Mouse (Mus musculus): ENCODE results near the gene Dsn1. TPM values are rescaled to one million over a fixed set of nuclear protein-coding genes. Genes with fewer than 3 reads are reported as not detected.

Dsn1 gene
- polyA plus RNA-seq, 1 experiment from 2014 or later: 38.7 TPM

DNA sequence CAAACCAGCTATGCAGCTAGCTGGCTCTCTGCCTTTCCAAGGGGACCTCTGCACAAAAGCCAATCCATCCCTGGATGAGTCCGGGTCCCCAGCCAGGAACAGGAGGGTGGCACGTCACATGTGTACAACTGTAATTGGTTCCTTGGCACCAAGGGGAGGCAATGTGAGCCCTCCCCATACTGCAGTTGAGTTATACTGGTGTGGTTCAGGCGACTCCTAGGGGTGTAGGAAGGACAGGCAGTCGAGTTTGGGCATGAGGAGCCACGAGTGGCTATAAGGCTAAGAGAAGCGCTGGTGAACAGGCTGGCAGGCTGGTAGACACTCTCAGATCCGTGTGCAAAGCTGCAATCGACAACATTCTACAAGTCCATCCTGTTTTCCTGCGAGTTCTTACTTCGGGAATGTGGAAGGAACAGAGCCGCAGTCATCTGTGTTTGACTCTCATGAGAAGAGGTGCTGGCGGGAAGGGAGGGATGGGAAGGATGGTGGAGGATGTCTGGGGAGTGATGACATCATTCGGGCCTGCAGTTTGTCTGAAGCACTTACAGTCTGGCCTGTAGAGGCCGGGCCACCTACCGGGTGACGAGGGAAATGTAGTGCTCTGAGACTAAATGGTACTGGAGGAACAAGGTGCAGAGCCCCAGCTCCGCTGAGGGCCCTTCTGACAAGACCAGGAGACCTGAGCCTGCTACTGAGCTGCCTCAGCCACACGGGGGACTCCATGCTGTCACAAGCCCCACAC, 9.7 kb upstream of the Dsn1 start:
- H3K4me2 ChIP-seq: no peak overlapping the region
- peaks cover 72% of the 10 kb centered on the region for H3K36me3 ChIP-seq
- H3K9me3 ChIP-seq (replicated peaks): no peaks in the 10 kb centered on the region
- WGBS (ENCODE audit: insufficient replicate concordance): 73% methylated on average over 18 of the region's 18 CpGs
- no peaks in the 10 kb centered on the region for H3K27me3 ChIP-seq (replicated peaks)
- peak overlapping the region; percentile 52; the same call in 1 of the 2 replicates for H3K27ac ChIP-seq
- H3K4me3 ChIP-seq: no peak overlapping the region
- peaks cover 27% of the 10 kb centered on the region for H3K4me1 ChIP-seq
- no peak for ATAC-seq
- no peak overlapping the region for H3K9ac ChIP-seq

DNA sequence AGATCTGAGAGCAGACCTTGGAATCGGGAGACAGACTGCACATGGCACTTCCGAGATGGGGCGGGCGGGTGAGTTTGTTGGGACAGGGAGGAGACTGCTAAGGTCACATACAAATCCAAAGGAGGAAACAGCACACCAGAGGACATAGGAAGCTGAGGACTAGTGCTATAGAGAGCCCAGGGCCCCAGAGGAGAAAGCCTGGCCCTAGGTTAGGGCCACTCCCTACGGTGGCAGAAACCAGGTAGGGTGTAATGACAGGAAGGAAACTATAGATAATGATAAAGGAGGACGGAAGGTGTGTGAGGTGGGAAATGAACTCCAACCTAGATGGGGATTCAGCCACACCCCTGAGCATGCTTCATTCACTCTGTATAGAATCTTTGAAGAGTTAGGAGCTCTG, 5.4 kb upstream of the Dsn1 start:
- Histone ChIP-seq H3K4me1 (peaks cover 49% of the 10 kb centered on the region), H3K9me3 (replicated peaks) (no peaks in the 10 kb centered on the region), H3K4me3 (no peak overlapping the region), H3K36me3 (peaks cover 28% of the 10 kb centered on the region), H3K27ac (no peak overlapping the region), H3K4me2 (no peak overlapping the region), H3K27me3 (replicated peaks) (no peaks in the 10 kb centered on the region), H3K9ac (no peak overlapping the region)
- WGBS (ENCODE audit: insufficient replicate concordance): 62% methylated on average over 6 of the region's 6 CpGs
- no peak for ATAC-seq

DNA sequence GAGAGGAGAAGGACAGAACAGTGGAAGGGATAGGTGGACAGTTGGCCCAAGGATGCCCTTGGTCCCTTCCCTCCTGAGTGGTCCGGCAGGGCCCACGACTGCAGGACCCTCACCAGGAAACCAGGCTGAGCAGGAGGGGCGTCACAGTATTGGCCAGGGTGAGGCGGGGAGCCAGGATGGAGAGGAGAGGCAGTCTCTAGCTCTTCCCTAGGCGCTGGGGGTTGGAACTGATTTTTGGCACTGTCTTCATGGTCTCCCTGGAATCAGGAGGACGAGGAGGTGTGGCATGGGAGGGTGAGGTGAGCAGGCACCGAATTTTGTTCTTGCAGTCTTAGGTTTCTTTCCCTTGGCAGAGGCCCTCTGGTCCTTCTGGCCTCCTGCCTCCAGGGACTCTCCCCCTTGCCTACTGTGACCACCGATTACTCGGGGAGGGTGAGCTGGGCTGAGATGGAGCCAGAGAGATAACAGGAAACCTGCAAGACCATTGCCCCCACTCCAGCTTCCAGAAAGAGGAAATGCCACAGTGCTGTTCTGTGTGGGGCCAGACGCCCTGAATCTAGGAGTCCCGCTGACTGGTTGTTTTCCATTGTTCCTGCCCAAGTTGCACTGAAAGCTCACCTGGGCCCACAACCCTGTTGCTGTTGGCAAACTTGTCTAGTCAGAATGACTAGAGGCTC, 3.8 kb upstream of the Dsn1 start:
- no peak for ATAC-seq
- peaks cover 51% of the 10 kb centered on the region for H3K4me1 ChIP-seq
- H3K4me3 ChIP-seq: no peak overlapping the region
- H3K9me3 ChIP-seq (replicated peaks): no peaks in the 10 kb centered on the region
- WGBS (ENCODE audit: insufficient replicate concordance): 21% methylated on average over 9 of the region's 11 CpGs
- H3K36me3 ChIP-seq: peaks cover 12% of the 10 kb centered on the region; the same call in 1 of the 2 replicates
- H3K27me3 ChIP-seq (replicated peaks): no peaks in the 10 kb centered on the region
- H3K9ac ChIP-seq: peak overlapping the region; percentile 18; the same call in 1 of the 2 replicates
- no peak overlapping the region for H3K4me2 ChIP-seq
- H3K27ac ChIP-seq: 0 out of 2 replicates have a peak overlapping the region, but pooled peaks have one; percentile 10

DNA sequence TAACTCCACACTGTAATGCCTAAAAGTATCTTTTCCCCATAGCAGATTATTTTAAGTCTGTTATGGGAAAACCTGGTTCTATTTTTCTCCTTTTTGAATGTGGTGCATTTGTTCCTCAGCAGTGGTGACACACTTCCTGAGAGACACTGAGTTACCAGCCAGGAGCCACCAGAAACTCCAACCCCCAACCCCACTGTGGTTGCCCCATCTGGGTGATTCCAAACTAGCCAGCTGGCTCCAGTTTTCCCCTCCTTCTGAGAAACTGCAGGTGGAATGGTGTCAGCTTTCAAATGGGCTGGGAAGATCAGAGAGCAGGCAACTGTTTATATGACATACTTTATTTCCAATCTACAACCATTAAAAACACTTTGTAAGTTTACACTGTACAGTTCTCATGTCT, 3.2 kb upstream of the Dsn1 start:
- no peak for ATAC-seq
- H3K9me3 ChIP-seq (replicated peaks): no peaks in the 10 kb centered on the region
- no peak overlapping the region for H3K9ac ChIP-seq
- H3K27me3 ChIP-seq (replicated peaks): no peaks in the 10 kb centered on the region
- H3K27ac ChIP-seq: no peak overlapping the region
- H3K36me3 ChIP-seq: peaks cover 14% of the 10 kb centered on the region
- H3K4me3 ChIP-seq: no peak overlapping the region
- no peak overlapping the region for H3K4me2 ChIP-seq
- H3K4me1 ChIP-seq: peaks cover 51% of the 10 kb centered on the region

DNA sequence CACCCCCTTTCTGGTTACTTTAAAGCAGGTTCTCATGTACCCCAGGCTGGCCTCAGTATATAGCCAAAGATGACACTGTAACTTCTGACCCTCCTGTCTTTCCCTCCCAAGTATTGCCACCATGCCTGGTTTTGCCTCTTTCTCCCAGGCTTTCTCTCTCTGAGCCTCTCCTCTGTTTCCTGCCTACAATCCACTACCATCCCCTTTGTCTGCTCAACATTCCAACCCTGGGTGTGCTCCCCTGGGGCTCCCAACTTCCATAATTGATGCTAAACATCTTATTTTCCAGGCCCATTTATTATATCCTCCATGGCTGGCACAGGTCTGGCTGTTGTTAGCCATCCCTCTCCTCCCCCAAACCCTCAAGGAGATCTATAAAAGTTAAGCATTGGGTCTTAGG, 1.6 kb upstream of the Dsn1 start:
- Histone ChIP-seq H3K9me3 (replicated peaks) (no peaks in the 10 kb centered on the region), H3K27me3 (replicated peaks) (no peaks in the 10 kb centered on the region), H3K9ac (no peak overlapping the region), H3K36me3 (peaks cover 23% of the 10 kb centered on the region), H3K27ac (no peak overlapping the region), H3K4me3 (no peak overlapping the region), H3K4me2 (no peak overlapping the region), H3K4me1 (peaks cover 60% of the 10 kb centered on the region)
- ATAC-seq: no peak

DNA sequence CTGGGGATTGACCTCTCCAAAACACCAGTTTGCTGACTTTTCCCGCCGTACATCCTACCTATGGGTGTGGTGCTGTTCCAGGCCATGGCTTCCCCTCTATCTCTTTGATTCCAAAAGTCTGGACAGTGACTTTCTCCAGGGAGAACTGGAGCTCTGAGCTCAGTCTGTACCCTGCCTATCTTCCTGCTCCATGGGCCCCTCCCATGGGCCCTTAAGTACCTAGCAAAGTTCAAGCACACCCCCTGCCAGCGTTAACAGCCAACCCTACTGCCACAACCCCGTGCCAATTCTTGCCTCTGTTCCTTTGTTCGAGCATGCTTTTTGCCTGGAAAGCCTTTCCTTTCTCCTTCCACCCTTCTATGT, 261 bp upstream of the Dsn1 start:
- H3K4me1 ChIP-seq: peaks cover 53% of the 10 kb centered on the region
- H3K27me3 ChIP-seq (replicated peaks): no peaks in the 10 kb centered on the region
- 25% methylated on average over 5 of the region's 5 CpGs for WGBS (ENCODE audit: insufficient replicate concordance)
- H3K36me3 ChIP-seq: peaks cover 36% of the 10 kb centered on the region
- peak overlapping the region; percentile 73 for H3K4me2 ChIP-seq
- peak overlapping the region; percentile 92 for H3K9ac ChIP-seq
- peak overlapping the region; percentile 89 for H3K4me3 ChIP-seq
- ATAC-seq: no peak
- peak overlapping the region; percentile 93 for H3K27ac ChIP-seq
- H3K9me3 ChIP-seq (replicated peaks): no peaks in the 10 kb centered on the region

DNA sequence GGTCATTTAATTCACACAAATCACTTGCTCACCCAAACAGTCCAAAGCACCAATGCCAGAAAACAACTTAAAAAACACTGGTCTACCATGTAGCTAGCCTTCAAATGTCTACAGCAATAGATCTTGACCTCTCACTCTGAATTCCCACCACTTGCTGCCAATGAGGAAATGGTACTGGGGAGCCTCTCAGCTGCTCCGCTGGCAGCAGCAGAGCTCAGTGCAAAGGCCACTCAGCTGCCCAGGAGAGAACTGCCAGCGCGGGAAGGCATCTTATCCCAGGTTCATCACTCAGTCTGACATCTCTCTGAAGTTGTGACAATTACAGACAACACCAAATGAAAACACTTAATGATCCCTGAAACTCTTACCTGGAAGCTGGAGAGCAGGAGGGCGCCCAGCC, 4.6 kb downstream of the Dsn1 start:
- no peak overlapping the region for H3K4me2 ChIP-seq
- no peak overlapping the region for H3K9ac ChIP-seq
- 87% methylated on average over 4 of the region's 4 CpGs for WGBS (ENCODE audit: insufficient replicate concordance)
- ATAC-seq: no peak
- H3K27me3 ChIP-seq (replicated peaks): no peaks in the 10 kb centered on the region
- H3K27ac ChIP-seq: no peak overlapping the region
- H3K36me3 ChIP-seq: peaks cover 84% of the 10 kb centered on the region
- no peak overlapping the region for H3K4me3 ChIP-seq
- peaks cover 25% of the 10 kb centered on the region for H3K4me1 ChIP-seq
- no peaks in the 10 kb centered on the region for H3K9me3 ChIP-seq (replicated peaks)

DNA sequence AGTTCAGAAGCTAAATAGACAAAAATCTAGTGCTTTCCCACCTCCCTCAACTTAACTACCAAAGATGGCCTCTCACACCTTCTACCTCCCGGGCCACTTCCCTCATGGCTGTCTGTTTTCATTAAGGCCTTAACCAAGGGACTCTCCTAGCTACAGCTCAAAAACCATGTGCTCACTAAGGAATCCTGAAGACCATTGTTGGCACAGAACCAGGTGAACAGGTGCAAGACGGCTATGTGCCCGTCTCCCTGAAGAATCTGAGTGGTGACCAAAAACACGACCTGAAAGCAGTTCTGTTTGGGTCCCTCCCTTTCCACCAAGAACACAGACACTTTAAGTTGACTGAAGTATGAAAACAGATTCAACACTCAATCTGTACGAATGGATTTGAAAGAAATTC, 8.7 kb downstream of the Dsn1 start:
- Histone ChIP-seq H3K4me1 (no peaks in the 10 kb centered on the region), H3K27ac (no peak overlapping the region), H3K27me3 (replicated peaks) (no peaks in the 10 kb centered on the region), H3K4me2 (no peak overlapping the region), H3K4me3 (no peak overlapping the region), H3K9ac (no peak overlapping the region), H3K9me3 (replicated peaks) (no peaks in the 10 kb centered on the region), H3K36me3 (peaks cover 99% of the 10 kb centered on the region)
- no peak for ATAC-seq
- 90% methylated on average over 5 of the region's 5 CpGs for WGBS (ENCODE audit: insufficient replicate concordance)

DNA sequence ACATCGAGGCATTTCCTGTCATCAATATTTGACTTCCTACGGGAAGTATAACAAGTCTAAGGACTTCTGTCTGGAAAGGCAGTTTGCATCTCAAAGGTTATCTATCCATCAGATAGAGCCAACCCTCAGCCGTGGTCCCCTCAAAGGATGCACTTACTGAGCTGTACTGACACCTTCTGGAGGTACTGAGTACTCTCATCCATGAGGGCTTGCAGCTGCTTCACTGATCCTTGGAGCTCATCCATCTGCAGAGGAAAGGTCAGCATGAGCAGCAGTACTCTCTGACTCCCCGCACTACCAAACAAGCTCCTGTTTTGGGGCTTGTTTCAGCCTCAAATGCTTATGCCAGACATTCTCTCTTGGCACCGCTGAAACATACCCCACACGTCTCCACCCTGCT, 10.4 kb downstream of the Dsn1 start:
- peaks cover 90% of the 10 kb centered on the region for H3K36me3 ChIP-seq
- H3K27me3 ChIP-seq (replicated peaks): no peaks in the 10 kb centered on the region
- no peak overlapping the region for H3K27ac ChIP-seq
- H3K4me1 ChIP-seq: peaks cover 8% of the 10 kb centered on the region; the same call in 1 of the 2 replicates
- no peak overlapping the region for H3K4me3 ChIP-seq
- ATAC-seq: no peak
- no peak overlapping the region for H3K9ac ChIP-seq
- WGBS (ENCODE audit: insufficient replicate concordance): 63% methylated on average over 6 of the region's 6 CpGs
- no peak overlapping the region for H3K4me2 ChIP-seq
- no peaks in the 10 kb centered on the region for H3K9me3 ChIP-seq (replicated peaks)

DNA sequence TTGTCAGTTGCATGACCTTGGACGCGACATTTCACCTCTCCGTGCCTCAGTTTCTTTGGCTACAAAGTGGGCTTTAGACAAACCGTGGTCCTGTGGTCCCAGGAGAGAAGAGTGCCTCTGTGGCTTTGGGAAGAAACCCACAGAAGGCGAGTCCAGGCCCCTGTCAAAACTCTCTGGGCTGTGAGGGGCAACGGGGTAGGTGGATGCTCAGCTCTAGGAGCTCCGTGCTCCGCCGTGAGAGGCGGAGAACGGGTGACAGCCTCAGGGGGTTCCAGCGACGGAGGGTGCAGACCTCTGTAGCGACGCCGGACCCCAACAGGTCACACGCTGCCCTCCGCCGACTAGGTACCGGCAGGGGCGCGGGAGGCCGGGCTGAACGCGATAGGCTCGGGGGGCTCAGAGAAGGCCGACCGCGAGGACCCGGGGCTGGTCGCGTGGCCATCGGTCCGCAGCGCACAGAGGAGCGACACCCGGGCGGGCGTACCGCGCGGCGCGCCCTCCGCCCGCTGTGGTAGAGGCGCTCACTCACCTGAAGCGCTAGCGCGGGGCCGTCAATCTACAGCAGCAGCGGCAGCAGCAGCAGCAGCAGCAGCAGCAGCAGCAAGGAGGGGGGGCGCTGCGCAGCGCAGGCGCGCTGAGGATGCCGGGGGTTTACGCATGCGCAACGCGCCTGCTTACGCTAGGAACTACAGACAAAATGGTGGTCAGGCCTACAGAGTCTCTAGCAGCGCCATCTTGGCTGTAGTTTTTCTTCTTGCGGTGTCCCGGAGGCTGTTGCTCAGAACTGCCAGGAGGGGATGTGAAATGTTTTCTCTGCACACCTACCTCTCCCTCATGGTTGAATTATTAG, 15.3 kb downstream of the Dsn1 start, which contains the start of gene Ndrg3:
TSS of gene Ndrg3 (minus strand) at position 587 of the 850 bp plus-strand sequence.
- Histone ChIP-seq H3K4me3 (peak within 1 kb of the TSS; percentile 89), H3K9ac (peak within 1 kb of the TSS; percentile 96), H3K9me3 (replicated peaks) (no peaks in the 10 kb centered on the region), H3K4me2 (peak within 1 kb of the TSS; percentile 70), H3K4me1 (peaks cover 49% of the 10 kb centered on the region), H3K27me3 (replicated peaks) (no peaks in the 10 kb centered on the region), H3K36me3 (peaks cover 42% of the 10 kb centered on the region), H3K27ac (peak within 1 kb of the TSS; percentile 93)
- under 1% methylated on average over 66 of the region's 66 CpGs for WGBS (ENCODE audit: insufficient replicate concordance)
- ATAC-seq: peak; percentile 93

DNA sequence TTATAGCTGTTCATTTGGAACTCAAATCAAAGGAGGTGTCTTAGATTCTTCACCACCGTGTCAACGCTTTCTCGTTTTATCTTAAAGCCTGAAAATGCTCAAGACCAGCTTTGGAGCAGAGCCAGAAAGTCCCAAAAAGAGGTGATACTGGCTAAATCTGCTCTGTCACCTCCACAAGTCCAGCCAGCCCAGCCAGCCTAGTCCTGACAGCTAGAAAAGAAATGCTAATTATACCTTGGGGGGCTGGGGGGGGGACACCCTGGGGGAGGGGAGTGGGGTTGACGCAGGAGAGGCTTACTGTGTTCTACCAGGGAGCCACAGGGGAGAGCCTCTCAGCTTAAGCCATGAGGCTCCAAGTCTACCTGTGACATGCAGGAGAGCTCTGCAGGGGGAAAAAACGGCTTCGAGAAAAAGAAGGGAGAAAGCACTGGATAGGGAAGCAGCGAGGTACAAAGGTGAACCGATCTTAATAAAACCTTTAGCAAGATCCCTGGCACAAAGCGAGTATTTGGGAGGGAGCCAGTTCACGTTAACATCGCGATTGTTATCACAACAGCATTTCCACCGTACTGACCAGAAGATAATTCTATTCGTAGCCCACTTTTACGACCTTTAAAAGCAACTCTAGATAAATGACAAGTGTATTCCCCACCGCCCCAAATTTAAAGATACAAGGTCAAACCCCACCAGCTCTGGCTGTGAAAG, 16.1 kb downstream of the Dsn1 start:
- Histone ChIP-seq H3K4me3 (peak overlapping the region; percentile 89), H3K4me1 (peaks cover 49% of the 10 kb centered on the region)

More for the DNA sequence above, 16.1 kb downstream of the Dsn1 start:
- Histone ChIP-seq H3K27me3 (replicated peaks) (no peaks in the 10 kb centered on the region), H3K4me2 (peak overlapping the region; percentile 70), H3K9ac (peak overlapping the region; percentile 96), H3K9me3 (replicated peaks) (no peaks in the 10 kb centered on the region), H3K36me3 (peaks cover 34% of the 10 kb centered on the region), H3K27ac (peak overlapping the region; percentile 93)
- WGBS (ENCODE audit: insufficient replicate concordance): 3% methylated on average over 16 of the region's 16 CpGs
- peak; percentile 1; the same call in 1 of the 2 replicates for ATAC-seq
